Mouse (Mus musculus): ENCODE data around the gene B4galnt2.

The B4galnt2 gene

GRCm38 (mm10) chr11:95826317-95827167 lies 88.1 kb downstream of the B4galnt2 start:
- no peak for DNase-seq (ENCODE audit: low spot score)

- DNase-seq (ENCODE audit: low spot score), result no peak
Measured at GRCm38 (mm10) chr11:95825625-95826024, 89.1 kb downstream of the B4galnt2 start.

- no peak for DNase-seq (ENCODE audit: low spot score)
Measured at GRCm38 (mm10) chr11:95824877-95825243, 89.8 kb downstream of the B4galnt2 start.

- peak; percentile 40 for DNase-seq (ENCODE audit: low spot score)
Measured at GRCm38 (mm10) chr11:95824071-95824876, 90.4 kb downstream of the B4galnt2 start, which contains the start of gene Phospho1. Phospho1 (plus strand) TSS chr11:95824499.

GRCm38 (mm10) chr11:95822437-95822836 lies 92.3 kb downstream of the B4galnt2 start:
- no peak for DNase-seq (ENCODE audit: low spot score)

GRCm38 (mm10) chr11:95821511-95821910 lies 93.2 kb downstream of the B4galnt2 start:
- DNase-seq (ENCODE audit: low spot score), result no peak

- DNase-seq (ENCODE audit: low spot score), result no peak
Measured at GRCm38 (mm10) chr11:95819138-95819537, 95.6 kb downstream of the B4galnt2 start.

All from adipocyte (in vitro differentiated cells).